Mouse (Mus musculus) v-Abl transformed pro-B cells (cell line): ENCODE results near the gene Fryl.

ENCODE experiments used
- in situ Hi-C, 2 experiments: fragments of 400-800 bp; cut with MboI; formaldehyde crosslinking; loops; one replicate each; pipeline ENCODE4 v1.15.1; 2025; ENCODE audit not compliant: unreplicated experiment in 2 of 2

Gene Fryl

GRCm38 (mm10) chr5:73256352-73257065 lies at the start of gene Fryl:
Fryl (minus strand) TSS chr5:73256619.
- in situ Hi-C loops = loop anchor here (5.0 to 25.0 kb wide), 5 partner anchors 36 to 1281 kb away; partner anchors contain the start of genes Ociad1 (in 2 of the 2), Fip1l1 (in 1 of the 2) and Scfd2 (in 1 of the 2)

- in situ Hi-C loops = loop anchor here in 1 of 2 experiments (10.0 to 25.0 kb wide), 2 partner anchors 250 to 1258 kb away; no protein-coding TSS in a partner anchor
Measured at GRCm38 (mm10) chr5:73304507-73304906, 48.1 kb upstream of the Fryl start.

- in situ Hi-C loops = loop anchor here in 1 of 2 experiments (10.0 to 25.0 kb wide), 2 partner anchors 247 to 1261 kb away; no protein-coding TSS in a partner anchor
Measured at GRCm38 (mm10) chr5:73301601-73302307, 45.3 kb upstream of the Fryl start.

- in situ Hi-C loops = loop anchor here (5.0 kb wide), 3 partner anchors 89 to 214 kb away; no protein-coding TSS in a partner anchor
Measured at GRCm38 (mm10) chr5:73295916-73296315, 39.5 kb upstream of the Fryl start.

GRCm38 (mm10) chr5:73295016-73295415 lies 38.6 kb upstream of the Fryl start:
- in situ Hi-C loops = loop anchor here (5.0 kb wide), 3 partner anchors 88 to 213 kb away; no protein-coding TSS in a partner anchor

GRCm38 (mm10) chr5:73293458-73293827 lies 37.0 kb upstream of the Fryl start:
- in situ Hi-C loops = loop anchor here (5.0 kb wide), 1 partner anchor 36 kb away; the partner anchor contains the start of gene Fryl (in 2 of the 2)

- in situ Hi-C loops = loop anchor here (5.0 kb wide), 1 partner anchor 35 kb away; the partner anchor contains the start of gene Fryl (in 2 of the 2)
Measured at GRCm38 (mm10) chr5:73292502-73293457, 36.4 kb upstream of the Fryl start, which contains the start of gene Ociad1. Ociad1 (plus strand) TSS chr5:73292784.

GRCm38 (mm10) chr5:73289900-73290299 lies 33.5 kb upstream of the Fryl start:
- in situ Hi-C loops = loop anchor here (5.0 kb wide), 1 partner anchor 33 kb away; the partner anchor contains the start of gene Fryl (in 2 of the 2)

GRCm38 (mm10) chr5:73286603-73287002 lies 30.2 kb upstream of the Fryl start:
- in situ Hi-C loops = no loop called here

- in situ Hi-C loops = no loop called here
Measured at GRCm38 (mm10) chr5:73285470-73285978, 29.1 kb upstream of the Fryl start.

- in situ Hi-C loops = no loop called here
Measured at GRCm38 (mm10) chr5:73284046-73284445, 27.6 kb upstream of the Fryl start.

GRCm38 (mm10) chr5:73280567-73280850 lies 24.1 kb upstream of the Fryl start:
- in situ Hi-C loops = no loop called here

GRCm38 (mm10) chr5:73279732-73280566 lies 23.5 kb upstream of the Fryl start:
- in situ Hi-C loops = no loop called here

- in situ Hi-C loops = no loop called here
Measured at GRCm38 (mm10) chr5:73279190-73279589, 22.8 kb upstream of the Fryl start.

GRCm38 (mm10) chr5:73274941-73275340 lies 18.5 kb upstream of the Fryl start:
- in situ Hi-C loops = loop anchor here (25.0 kb wide), 4 partner anchors 438 to 1262 kb away; partner anchors contain the start of genes Fip1l1 (in 1 of the 2) and Scfd2 (in 1 of the 2)

GRCm38 (mm10) chr5:73273171-73273570 lies 16.8 kb upstream of the Fryl start:
- in situ Hi-C loops = loop anchor here (25.0 kb wide), 4 partner anchors 436 to 1264 kb away; partner anchors contain the start of genes Fip1l1 (in 1 of the 2) and Scfd2 (in 1 of the 2)

- in situ Hi-C loops = loop anchor here (25.0 kb wide), 4 partner anchors 433 to 1267 kb away; partner anchors contain the start of genes Fip1l1 (in 1 of the 2) and Scfd2 (in 1 of the 2)
Measured at GRCm38 (mm10) chr5:73270612-73271011, 14.2 kb upstream of the Fryl start.

- in situ Hi-C loops = loop anchor here (25.0 kb wide), 4 partner anchors 431 to 1269 kb away; partner anchors contain the start of genes Fip1l1 (in 1 of the 2) and Scfd2 (in 1 of the 2)
Measured at GRCm38 (mm10) chr5:73268636-73269213, 12.3 kb upstream of the Fryl start.
